Mouse (Mus musculus) ES-Bruce4 (cell line): ENCODE results near the gene Dclre1a. TPM values are rescaled to one million over a fixed set of nuclear protein-coding genes. Genes with fewer than 3 reads are reported as not detected.

Experiments used
- H3K27ac ChIP-seq: 2 replicates; pipeline ENCODE4 v1.5.1; 2012; ENCODE audit warnings: low read length, inconsistent platforms; ENCODE audit not compliant: insufficient read depth
- H3K27me3 ChIP-seq: 2 replicates; pipeline ENCODE4 v1.6.1; 2012; ENCODE audit warnings: mild to moderate bottlenecking, low read length, inconsistent platforms; ENCODE audit not compliant: control insufficient read depth, poor library complexity, insufficient read depth, severe bottlenecking
- H3K36me3 ChIP-seq: 2 replicates; pipeline ENCODE4 v1.6.1; 2012; ENCODE audit warnings: inconsistent platforms, mild to moderate bottlenecking, low read length, moderate library complexity; ENCODE audit not compliant: control insufficient read depth, poor library complexity, insufficient read depth, severe bottlenecking
- H3K4me1 ChIP-seq: one replicate; pipeline ENCODE4 v1.8.1; 2011; ENCODE audit warnings: low read length; ENCODE audit not compliant: control insufficient read depth, insufficient read depth
- H3K4me3 ChIP-seq: 2 replicates; pipeline ENCODE4 v1.5.1; 2011; ENCODE audit warnings: low read depth, mild to moderate bottlenecking, low read length
- H3K9ac ChIP-seq: 2 replicates; pipeline ENCODE4 v1.6.1; 2012; ENCODE audit warnings: low read depth, mild to moderate bottlenecking, inconsistent platforms; ENCODE audit not compliant: poor library complexity, severe bottlenecking
- H3K9me3 ChIP-seq: replicated peaks from 2 replicates; pipeline ENCODE4 v1.6.1; 2012; ENCODE audit warnings: mild to moderate bottlenecking, low read length, inconsistent platforms; ENCODE audit not compliant: control insufficient read depth, poor library complexity, insufficient read depth, severe bottlenecking
- CTCF ChIP-seq: IDR thresholded peaks from one replicate; pipeline ENCODE4 v1.8.1; 2011; ENCODE audit warnings: low read depth, low read length
- EP300 ChIP-seq: IDR thresholded peaks from 2 replicates; pipeline ENCODE4 v1.6.1; 2011; ENCODE audit warnings: low read depth, low read length; ENCODE audit not compliant: insufficient read depth
- POLR2A ChIP-seq: IDR thresholded peaks from one replicate; pipeline ENCODE4 v1.8.1; 2011; ENCODE audit warnings: low read length; ENCODE audit not compliant: insufficient read depth
- polyA plus RNA-seq: library from polyadenylated mRNA; stranded (reverse); fragments of >200 nt; gene quantifications from 2 replicates; pipeline ENCODE4 v1.2.4, GENCODE M21; 2011; ENCODE audit warnings: low read depth; ENCODE audit not compliant: missing spikeins, insufficient read depth, insufficient read length

The Dclre1a gene
- polyA plus RNA-seq, 1 experiment: 14.0 TPM

DNA sequence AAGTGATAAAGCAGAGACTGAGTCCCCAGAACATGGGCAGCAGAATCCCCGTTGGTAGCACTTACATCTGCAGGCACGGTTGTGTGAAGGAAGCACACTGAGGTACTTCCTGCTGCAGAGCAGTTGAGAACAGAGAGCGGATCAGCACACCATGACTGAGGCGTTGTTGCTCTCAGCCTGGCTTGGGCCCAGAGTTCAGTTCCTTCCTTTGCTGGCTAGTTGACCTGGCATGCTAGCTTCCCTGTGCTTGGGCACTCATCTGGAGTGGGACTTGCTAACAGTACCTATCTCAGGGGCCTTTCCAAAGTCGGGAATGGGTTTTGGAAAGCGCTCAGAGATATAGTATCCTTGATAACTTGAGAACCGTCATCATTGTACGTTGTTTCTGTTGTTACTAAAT, 38.3 kb upstream of the Dclre1a start:
- H3K36me3 ChIP-seq: peaks cover 8% of the 10 kb centered on the region; the same call in 1 of the 2 replicates

DNA sequence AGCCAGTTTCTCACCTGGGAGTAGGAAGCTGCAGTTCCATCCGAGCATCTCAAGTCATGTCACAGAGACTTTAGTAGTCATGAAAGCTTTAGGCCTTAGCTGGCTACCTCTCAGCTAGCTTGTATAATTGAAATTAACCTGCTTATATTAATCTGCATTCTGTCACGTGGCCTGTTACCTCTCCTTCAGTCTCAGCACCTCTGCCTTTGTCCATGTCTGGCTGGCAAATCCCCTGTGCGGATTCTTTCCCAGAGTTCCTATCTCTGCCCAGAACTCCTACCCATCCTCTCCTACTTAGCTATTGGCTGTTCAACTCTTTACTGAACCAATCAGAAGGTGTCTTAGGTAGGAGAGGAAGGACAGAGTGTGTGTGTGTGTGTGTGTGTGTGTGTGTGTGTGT, 36.3 kb upstream of the Dclre1a start:
- no peaks in the 10 kb centered on the region for H3K9me3 ChIP-seq
- TF ChIP-seq CTCF (no peak), POLR2A (no peak), EP300 (no peak)

More for the DNA sequence above, 38.3 kb upstream of the Dclre1a start:
- TF ChIP-seq POLR2A (no peak), EP300 (no peak), CTCF (no peak)
- no peaks in the 10 kb centered on the region for H3K27me3 ChIP-seq
- no peak overlapping the region for H3K9ac ChIP-seq
- H3K4me3 ChIP-seq: no peak overlapping the region
- H3K4me1 ChIP-seq: peaks cover 3% of the 10 kb centered on the region
- no peaks in the 10 kb centered on the region for H3K9me3 ChIP-seq
- H3K27ac ChIP-seq: no peak overlapping the region

GRCm38 (mm10) chr19:56583785-56584184, 35.8 kb upstream of the Dclre1a start:
- H3K36me3 ChIP-seq: peaks cover 10% of the 10 kb centered on the region; the same call in 1 of the 2 replicates
- no peak overlapping the region for H3K9ac ChIP-seq
- no peak for TF ChIP-seq POLR2A
- TF ChIP-seq EP300: no peak
- no peak for TF ChIP-seq CTCF
- H3K27ac ChIP-seq: no peak overlapping the region
- no peaks in the 10 kb centered on the region for H3K9me3 ChIP-seq
- no peaks in the 10 kb centered on the region for H3K27me3 ChIP-seq
- peaks cover 3% of the 10 kb centered on the region for H3K4me1 ChIP-seq
- no peak overlapping the region for H3K4me3 ChIP-seq

More for the DNA sequence above, 36.3 kb upstream of the Dclre1a start:
- H3K4me3 ChIP-seq: no peak overlapping the region
- no peak overlapping the region for H3K9ac ChIP-seq
- H3K4me1 ChIP-seq: peaks cover 3% of the 10 kb centered on the region
- no peak overlapping the region for H3K27ac ChIP-seq
- peaks cover 10% of the 10 kb centered on the region; the same call in 1 of the 2 replicates for H3K36me3 ChIP-seq
- H3K27me3 ChIP-seq: no peaks in the 10 kb centered on the region

DNA sequence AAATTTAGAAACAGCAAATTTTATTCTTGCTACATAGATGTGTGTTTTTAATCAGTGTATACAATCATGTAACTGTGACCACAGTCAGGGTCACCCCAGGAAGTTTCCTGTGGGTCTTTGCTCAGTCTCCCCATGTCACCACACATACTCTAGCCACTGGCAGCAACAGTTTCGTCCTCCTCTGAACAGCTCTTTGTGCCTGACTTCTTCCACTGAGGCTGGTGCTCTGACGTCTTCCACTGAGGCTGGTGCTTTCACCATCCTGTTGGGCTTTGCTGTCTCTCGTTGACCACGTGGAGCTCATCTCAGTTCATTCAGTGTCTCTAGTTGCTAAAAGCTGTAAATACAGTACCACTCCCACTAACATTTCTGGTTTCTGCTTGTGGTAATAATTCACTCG, 34.0 kb upstream of the Dclre1a start:
- no peaks in the 10 kb centered on the region for H3K27me3 ChIP-seq
- no peak overlapping the region for H3K4me3 ChIP-seq
- H3K9ac ChIP-seq: no peak overlapping the region
- H3K36me3 ChIP-seq: peaks cover 6% of the 10 kb centered on the region; the same call in 1 of the 2 replicates
- H3K9me3 ChIP-seq: no peaks in the 10 kb centered on the region
- H3K4me1 ChIP-seq: peaks cover 3% of the 10 kb centered on the region
- H3K27ac ChIP-seq: no peak overlapping the region
- TF ChIP-seq EP300: no peak
- TF ChIP-seq CTCF: no peak
- TF ChIP-seq POLR2A: no peak

- Histone ChIP-seq H3K9ac (no peak overlapping the region), H3K27ac (no peak overlapping the region), H3K4me1 (peaks cover 3% of the 10 kb centered on the region), H3K4me3 (no peak overlapping the region), H3K36me3 (0 out of 2 replicates have a peak, but pooled peaks cover 2% of the 10 kb centered on the region), H3K9me3 (no peaks in the 10 kb centered on the region), H3K27me3 (no peaks in the 10 kb centered on the region)
- TF ChIP-seq EP300 (no peak), POLR2A (no peak), CTCF (no peak)
These were observed 29.8 kb upstream of the Dclre1a start for GRCm38 (mm10) chr19:56577801-56578200.

GRCm38 (mm10) chr19:56573184-56573583, 25.2 kb upstream of the Dclre1a start:
- H3K9me3 ChIP-seq: no peaks in the 10 kb centered on the region
- no peaks in the 10 kb centered on the region for H3K4me1 ChIP-seq
- H3K27me3 ChIP-seq: no peaks in the 10 kb centered on the region
- H3K27ac ChIP-seq: no peak overlapping the region
- H3K36me3 ChIP-seq: 0 out of 2 replicates have a peak, but pooled peaks cover 2% of the 10 kb centered on the region
- no peak for TF ChIP-seq CTCF
- TF ChIP-seq EP300: no peak
- TF ChIP-seq POLR2A: no peak
- no peak overlapping the region for H3K4me3 ChIP-seq
- H3K9ac ChIP-seq: no peak overlapping the region
